Comparison of ENCODE assay signal across 8 mouse cellular contexts in the genomic region with DNA sequence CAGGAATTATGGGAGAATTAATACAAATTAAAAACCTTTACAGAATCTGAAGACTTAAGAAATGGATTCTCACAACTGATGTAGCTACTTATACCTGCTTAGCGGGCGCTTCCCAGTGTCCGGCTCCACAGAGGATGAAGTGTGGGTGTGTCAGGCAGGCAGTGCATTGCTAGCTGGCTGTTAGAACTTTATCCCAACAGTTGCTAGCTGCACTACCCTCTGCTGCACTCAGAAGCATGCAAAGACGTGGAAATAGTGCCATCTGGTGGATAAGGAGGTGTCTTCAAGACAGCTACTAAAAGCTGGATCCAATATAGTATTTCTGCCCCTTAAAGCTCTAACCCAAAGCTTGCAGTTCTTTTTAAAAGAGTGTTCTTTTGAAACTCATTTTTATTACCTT. TPM values are rescaled to one million over a fixed set of nuclear protein-coding genes. Genes with fewer than 3 reads are reported as not detected.
DNase-seq lines count a peak whose midpoint lies in the region; ATAC-seq and TF ChIP-seq lines count a peak whose summit lies in the region.

No protein-coding gene starts in this region.

- peak; percentile 70 for ATAC-seq in hindbrain, embryonic 12.5 days (ENCODE audit: low FRiP score)
- peak; percentile 91 for ATAC-seq in lung, postnatal 0 days

- no peak overlapping the region for H3K9ac ChIP-seq in hindbrain, embryonic 12.5 days
- H3K9ac ChIP-seq in lung, postnatal 0 days (replicated peaks; ENCODE audit: low read depth): no peak overlapping the region

- WGBS in hindbrain, embryonic 12.5 days: 1% methylated on average over 4 of the region's 4 CpGs
- under 1% methylated on average over 4 of the region's 4 CpGs for WGBS in lung, postnatal 0 days

- peaks cover 39% of the 10 kb centered on the region for H3K27me3 ChIP-seq in hindbrain, embryonic 12.5 days
- peaks cover 28% of the 10 kb centered on the region for H3K27me3 ChIP-seq in lung, postnatal 0 days (replicated peaks; ENCODE audit: insufficient read depth, low read length)

- no peak overlapping the region for H3K27ac ChIP-seq in hindbrain, embryonic 12.5 days
- H3K27ac ChIP-seq in lung, postnatal 0 days (ENCODE audit: low read length): no peak overlapping the region

- peak overlapping the region; percentile 98 for H3K4me2 ChIP-seq in hindbrain, embryonic 12.5 days (replicated peaks)
- H3K4me2 ChIP-seq in lung, postnatal 0 days (replicated peaks; ENCODE audit: low read depth, low read length): peak overlapping the region; percentile 84; the same call in 1 of the 2 replicates

- peaks cover 19% of the 10 kb centered on the region for H3K4me1 ChIP-seq in hindbrain, embryonic 12.5 days
- peaks cover 12% of the 10 kb centered on the region; the same call in 1 of the 2 replicates for H3K4me1 ChIP-seq in lung, postnatal 0 days (ENCODE audit: insufficient read depth, low read depth, low read length)

- TF ChIP-seq EP300 in lung, postnatal 0 days (IDR thresholded peaks at IDR 0.05): no peak

- H3K36me3 ChIP-seq in hindbrain, embryonic 12.5 days: no peaks in the 10 kb centered on the region
- H3K36me3 ChIP-seq in lung, postnatal 0 days (ENCODE audit: insufficient read depth, low read length): no peaks in the 10 kb centered on the region

- DNase-seq in R1 (ENCODE audit: low read depth, low spot score): peak; percentile 95
- peak; percentile 89 to 93 for DNase-seq in cerebellum, postnatal 10 days
- DNase-seq in frontal cortex, postnatal 10 days (ENCODE audit: low spot score in 2 of 2): peak; percentile 31 to 66
- peak; percentile 67 to 75 for DNase-seq in layer of hippocampus, postnatal 10 days (ENCODE audit: low spot score in 2 of 2)
- DNase-seq in lung, postnatal 0 days (ENCODE audit: low spot score): peak; percentile 96
- DNase-seq in retina, embryonic 14.5 days (ENCODE audit: low spot score): peak; percentile 96
- peak; percentile 46 for DNase-seq in urinary bladder, postnatal 25 days (ENCODE audit: low spot score)

- TF ChIP-seq CTCF in lung, postnatal 0 days (IDR thresholded peaks at IDR 0.05): peak; percentile 94

- no peaks in the 10 kb centered on the region for H3K9me3 ChIP-seq in hindbrain, embryonic 12.5 days (replicated peaks)
- H3K9me3 ChIP-seq in lung, postnatal 0 days (ENCODE audit: low read length): no peaks in the 10 kb centered on the region

- H3K4me3 ChIP-seq in hindbrain, embryonic 12.5 days: peak overlapping the region; percentile 51
- H3K4me3 ChIP-seq in lung, postnatal 0 days (ENCODE audit: low read depth, low read length): 0 out of 2 replicates have a peak overlapping the region, but pooled peaks have one; percentile 48

RNA-seq across cellular contexts. Expression of a gene that starts 0.9 kb away (rescaled TPM):
- polyA plus RNA-seq in hindbrain, embryonic 12.5 days (2016; fragmentation: Nextera tagmentation; extraction: Ambion mirVana): 0.68 and 2.1 TPM in 2 replicates
- total RNA-seq in layer of hippocampus, postnatal 10 days (2021): under 1 TPM in 1 of 2 experiments, not detected in 1; 0.30 TPM
- polyA plus RNA-seq in lung, postnatal 0 days (2015; fragmentation: Nextera tagmentation; extraction: Ambion mirVana): 0.47 and 0.73 TPM in 2 replicates

RNA-seq across cellular contexts. Expression of a gene that starts 10.4 kb away (rescaled TPM):
- polyA plus RNA-seq in hindbrain, embryonic 12.5 days (2016; fragmentation: Nextera tagmentation; extraction: Ambion mirVana): 110 and 116 TPM in 2 replicates
- total RNA-seq in layer of hippocampus, postnatal 10 days (2021): 10 to 100 TPM; 15.5 to 18.5 TPM
- polyA plus RNA-seq in lung, postnatal 0 days (2015; fragmentation: Nextera tagmentation; extraction: Ambion mirVana): 132 and 135 TPM in 2 replicates

RNA-seq across cellular contexts. Expression of a gene that starts 42.2 kb away (rescaled TPM):
- 1.6 and 1.7 TPM in 2 replicates for polyA plus RNA-seq in hindbrain, embryonic 12.5 days (2016; fragmentation: Nextera tagmentation; extraction: Ambion mirVana)
- under 1 TPM; 0.36 to 0.48 TPM for total RNA-seq in layer of hippocampus, postnatal 10 days (2021)
- 1.1 and 1.5 TPM in 2 replicates for polyA plus RNA-seq in lung, postnatal 0 days (2015; fragmentation: Nextera tagmentation; extraction: Ambion mirVana)

RNA-seq across cellular contexts. Expression of a gene that starts 48.2 kb away (rescaled TPM):
- 2.8 and 3.7 TPM in 2 replicates for polyA plus RNA-seq in hindbrain, embryonic 12.5 days (2016; fragmentation: Nextera tagmentation; extraction: Ambion mirVana)
- total RNA-seq in layer of hippocampus, postnatal 10 days (2021): 1 to 10 TPM; 1.4 to 1.7 TPM
- 6.0 and 6.2 TPM in 2 replicates for polyA plus RNA-seq in lung, postnatal 0 days (2015; fragmentation: Nextera tagmentation; extraction: Ambion mirVana)

Comparison
In these comparisons a context has a peak if more than half of its experiments do, and no peak if none do; other contexts are left out.
1. DNase-seq: peak in every context shown above with its lines; median percentile 96 in lung, postnatal 0 days; 96 in retina, embryonic 14.5 days; 95 in R1; 91 in cerebellum, postnatal 10 days; 71 in layer of hippocampus, postnatal 10 days; 48 in frontal cortex, postnatal 10 days; 46 in urinary bladder, postnatal 25 days.